Mouse (Mus musculus): ENCODE results near the gene AC129217.1. TPM values are rescaled to one million over a fixed set of nuclear protein-coding genes. Genes with fewer than 3 reads are reported as not detected.
A peak's percentile ranks its signal among the peaks of the same experiment; 100 is the strongest.

Gene AC129217.1
- total and polyA plus RNA-seq, 3 experiments, result not detected

GRCm38 (mm10) chr19:8819596-8820423, 9.8 kb upstream of the AC129217.1 start, which contains the start of gene Hnrnpul2:
Hnrnpul2 (plus strand) TSS chr19:8820010.
- intact Hi-C loops (cut with DNase I), result loop anchor here (2.0 to 5.0 kb wide), 6 partner anchors 17 to 98 kb away; partner anchors contain the start of genes 1700092M07Rik, Ganab, Nxf1 and Slc3a2

GRCm38 (mm10) chr19:8820424-8820956, 9.1 kb upstream of the AC129217.1 start:
- H3K4me3 ChIP-seq, result peak overlapping the region; percentile 86
- WGBS, result under 1% methylated on average over 46 of the region's 48 CpGs
- H3K9ac ChIP-seq (ENCODE audit: low read depth, low read length), result peak overlapping the region; percentile 93
- no peak for DNase-seq
- H3K79me2 ChIP-seq (replicated peaks; ENCODE audit: control insufficient read depth, insufficient read depth, low read length), result peaks cover 1% of the 10 kb centered on the region; the same call in 1 of the 2 replicates
- H3K4me1 ChIP-seq (ENCODE audit: control insufficient read depth, insufficient read depth, low read length), result peaks cover 7% of the 10 kb centered on the region
- no peaks in the 10 kb centered on the region for H3K27me3 ChIP-seq (ENCODE audit: control insufficient read depth, insufficient read depth, low read length)
- TF ChIP-seq POLR2A (IDR thresholded peaks at IDR 0.05; ENCODE audit: insufficient read depth, low read depth, low read length) (no peak), EP300 (IDR thresholded peaks at IDR 0.05; ENCODE audit: insufficient read depth, low read depth, low read length) (no peak), CTCF (IDR thresholded peaks at IDR 0.05) (no peak)
- intact Hi-C loops (cut with DNase I), result loop anchor here (5.0 kb wide), 1 partner anchor 77 kb away; the partner anchor contains the start of gene Ganab
- peak overlapping the region; percentile 97 for H3K27ac ChIP-seq
- H3K36me3 ChIP-seq (ENCODE audit: control insufficient read depth, insufficient read depth, low read length), result peaks cover 27% of the 10 kb centered on the region

More at GRCm38 (mm10) chr19:8819596-8820423, 9.8 kb upstream of the AC129217.1 start, which contains the start of gene Hnrnpul2:
- peak within 1 kb of the TSS; percentile 93 for H3K9ac ChIP-seq (ENCODE audit: low read depth, low read length)
- H3K27me3 ChIP-seq (ENCODE audit: control insufficient read depth, insufficient read depth, low read length), result no peaks in the 10 kb centered on the region
- peak within 1 kb of the TSS; percentile 97 for H3K27ac ChIP-seq
- H3K4me3 ChIP-seq, result peak within 1 kb of the TSS; percentile 86
- peaks cover 27% of the 10 kb centered on the region for H3K36me3 ChIP-seq (ENCODE audit: control insufficient read depth, insufficient read depth, low read length)
- peaks cover 7% of the 10 kb centered on the region for H3K4me1 ChIP-seq (ENCODE audit: control insufficient read depth, insufficient read depth, low read length)
- peak; percentile 98 to 99 for DNase-seq
- under 1% methylated on average over 83 of the region's 83 CpGs for WGBS
- TF ChIP-seq POLR2A (IDR thresholded peaks at IDR 0.05; ENCODE audit: insufficient read depth, low read depth, low read length), result peak; percentile 97
- no peak for TF ChIP-seq CTCF (IDR thresholded peaks at IDR 0.05)
- 0 out of 2 replicates have a peak, but pooled peaks have one; percentile 11 for TF ChIP-seq EP300 (IDR thresholded peaks at IDR 0.05; ENCODE audit: insufficient read depth, low read depth, low read length)
- peaks cover 1% of the 10 kb centered on the region; the same call in 1 of the 2 replicates for H3K79me2 ChIP-seq (replicated peaks; ENCODE audit: control insufficient read depth, insufficient read depth, low read length)

GRCm38 (mm10) chr19:8821146-8821545, 8.4 kb upstream of the AC129217.1 start:
- Histone ChIP-seq H3K4me3 (peak overlapping the region; percentile 86), H3K9ac (ENCODE audit: low read depth, low read length) (peak overlapping the region; percentile 93), H3K36me3 (ENCODE audit: control insufficient read depth, insufficient read depth, low read length) (peaks cover 31% of the 10 kb centered on the region), H3K79me2 (replicated peaks; ENCODE audit: control insufficient read depth, insufficient read depth, low read length) (peaks cover 1% of the 10 kb centered on the region; the same call in 1 of the 2 replicates), H3K4me1 (ENCODE audit: control insufficient read depth, insufficient read depth, low read length) (peaks cover 7% of the 10 kb centered on the region), H3K27me3 (ENCODE audit: control insufficient read depth, insufficient read depth, low read length) (no peaks in the 10 kb centered on the region), H3K27ac (peak overlapping the region; percentile 97)
- WGBS, result under 1% methylated on average over 7 of the region's 7 CpGs
- DNase-seq, result no peak
- intact Hi-C loops (cut with DNase I), result loop anchor here (5.0 kb wide), 1 partner anchor 76 kb away; the partner anchor contains the start of gene Ganab
- no peak for TF ChIP-seq EP300 (IDR thresholded peaks at IDR 0.05; ENCODE audit: insufficient read depth, low read depth, low read length)
- no peak for TF ChIP-seq CTCF (IDR thresholded peaks at IDR 0.05)
- TF ChIP-seq POLR2A (IDR thresholded peaks at IDR 0.05; ENCODE audit: insufficient read depth, low read depth, low read length), result no peak

GRCm38 (mm10) chr19:8822696-8823095, 6.9 kb upstream of the AC129217.1 start:
- Histone ChIP-seq H3K27ac (no peak overlapping the region), H3K9ac (ENCODE audit: low read depth, low read length) (no peak overlapping the region), H3K4me3 (peak overlapping the region; percentile 86; the same call in 1 of the 2 replicates), H3K36me3 (ENCODE audit: control insufficient read depth, insufficient read depth, low read length) (peaks cover 42% of the 10 kb centered on the region), H3K27me3 (ENCODE audit: control insufficient read depth, insufficient read depth, low read length) (no peaks in the 10 kb centered on the region), H3K79me2 (replicated peaks; ENCODE audit: control insufficient read depth, insufficient read depth, low read length) (0 out of 2 replicates have a peak, but pooled peaks cover 2% of the 10 kb centered on the region), H3K4me1 (ENCODE audit: control insufficient read depth, insufficient read depth, low read length) (peaks cover 7% of the 10 kb centered on the region)
- no peak for TF ChIP-seq CTCF (IDR thresholded peaks at IDR 0.05)
- TF ChIP-seq POLR2A (IDR thresholded peaks at IDR 0.05; ENCODE audit: insufficient read depth, low read depth, low read length), result no peak
- no peak for TF ChIP-seq EP300 (IDR thresholded peaks at IDR 0.05; ENCODE audit: insufficient read depth, low read depth, low read length)
- intact Hi-C loops (cut with DNase I), result loop anchor here (2.0 to 5.0 kb wide), 2 partner anchors 14 to 75 kb away; partner anchors contain the start of genes Bscl2 and Ganab
- DNase-seq, result no peak
- 40% methylated on average over 8 of the region's 8 CpGs for WGBS

GRCm38 (mm10) chr19:8830664-8831063, 1.1 kb downstream of the AC129217.1 start:
- Histone ChIP-seq H3K9ac (ENCODE audit: low read depth, low read length) (no peak overlapping the region), H3K27ac (no peak overlapping the region), H3K4me3 (no peak overlapping the region), H3K4me1 (ENCODE audit: control insufficient read depth, insufficient read depth, low read length) (no peaks in the 10 kb centered on the region), H3K36me3 (ENCODE audit: control insufficient read depth, insufficient read depth, low read length) (peaks cover 34% of the 10 kb centered on the region), H3K27me3 (ENCODE audit: control insufficient read depth, insufficient read depth, low read length) (no peaks in the 10 kb centered on the region), H3K79me2 (replicated peaks; ENCODE audit: control insufficient read depth, insufficient read depth, low read length) (peaks cover 2% of the 10 kb centered on the region; the same call in 1 of the 2 replicates)
- intact Hi-C loops (cut with DNase I), result no loop called here
- TF ChIP-seq EP300 (IDR thresholded peaks at IDR 0.05; ENCODE audit: insufficient read depth, low read depth, low read length), result no peak
- no peak for TF ChIP-seq POLR2A (IDR thresholded peaks at IDR 0.05; ENCODE audit: insufficient read depth, low read depth, low read length)
- no peak for DNase-seq
- 82% methylated on average over 8 of the region's 8 CpGs for WGBS

All from heart, adult 2 months (tissue).